Mouse (Mus musculus) heart, embryonic 15.5 days (tissue): ENCODE data around the gene Trpc4ap. TPM values are rescaled to one million over a fixed set of nuclear protein-coding genes. Genes with fewer than 3 reads are reported as not detected.
A peak's percentile ranks its signal among the peaks of the same experiment; 100 is the strongest.
"Not testable (repeated sequence)": the region's sequence is repeated elsewhere in the genome, so short reads cannot be mapped to it uniquely, and the experiment has no call there.

Experiments
- ATAC-seq: fragments of 200-750 bp; cut with Nextera tagmentation; replicated peaks from 2 replicates; pipeline ENCODE4 v1.8.0; 2017; ENCODE audit warnings: low read depth, moderate TSS enrichment; ENCODE audit not compliant: insufficient number of reproducible peaks, insufficient read depth, low FRiP score
- H3K27ac ChIP-seq: fragments of 300-500 bp; sonication (generic); 2 replicates; pipeline ENCODE4 v1.5.1; 2015; ENCODE audit warnings: mild to moderate bottlenecking, inconsistent platforms
- H3K27me3 ChIP-seq: fragments of 300-500 bp; sonication (generic); 2 replicates; pipeline ENCODE4 v1.6.1; 2015; ENCODE audit warnings: inconsistent platforms
- H3K36me3 ChIP-seq: fragments of 300-500 bp; sonication (generic); 2 replicates; pipeline ENCODE4 v1.6.1; 2015; ENCODE audit warnings: mild to moderate bottlenecking, inconsistent platforms
- H3K4me1 ChIP-seq: fragments of 300-500 bp; sonication (generic); replicated peaks from 2 replicates; pipeline ENCODE4 v1.6.1; 2015; ENCODE audit warnings: inconsistent platforms
- H3K4me2 ChIP-seq: fragments of 300-500 bp; sonication (generic); 2 replicates; pipeline ENCODE4 v1.6.1; 2015; ENCODE audit warnings: inconsistent platforms, mild to moderate bottlenecking, moderate library complexity
- H3K4me3 ChIP-seq: fragments of 300-500 bp; sonication (generic); 2 replicates; pipeline ENCODE4 v1.5.1; 2015; ENCODE audit warnings: mild to moderate bottlenecking, inconsistent platforms
- H3K9ac ChIP-seq: fragments of 300-500 bp; sonication (generic); 2 replicates; pipeline ENCODE4 v1.6.1; 2015; ENCODE audit warnings: mild to moderate bottlenecking, inconsistent platforms
- H3K9me3 ChIP-seq: fragments of 300-500 bp; sonication (generic); replicated peaks from 2 replicates; pipeline ENCODE4 v1.6.1; 2016; ENCODE audit warnings: inconsistent platforms
- WGBS: fragments of 180-500 bp; shearing (Covaris S2); methylation state at CpG from one replicate; pipeline ENCODE4 v1.1.7; 2015; ENCODE audit warnings: mixed read lengths; 5-methylcytosine and 5-hydroxymethylcytosine counted together
- polyA plus RNA-seq: library from polyadenylated mRNA; unstranded; fragments of >200 nt; fragmentation: Nextera tagmentation; extraction: Ambion mirVana; gene quantifications from 2 replicates; pipeline ENCODE4 v1.2.1, GENCODE M21; 2015

Gene Trpc4ap
- polyA plus RNA-seq, result 83.0 and 101 TPM in 2 replicates

DNA sequence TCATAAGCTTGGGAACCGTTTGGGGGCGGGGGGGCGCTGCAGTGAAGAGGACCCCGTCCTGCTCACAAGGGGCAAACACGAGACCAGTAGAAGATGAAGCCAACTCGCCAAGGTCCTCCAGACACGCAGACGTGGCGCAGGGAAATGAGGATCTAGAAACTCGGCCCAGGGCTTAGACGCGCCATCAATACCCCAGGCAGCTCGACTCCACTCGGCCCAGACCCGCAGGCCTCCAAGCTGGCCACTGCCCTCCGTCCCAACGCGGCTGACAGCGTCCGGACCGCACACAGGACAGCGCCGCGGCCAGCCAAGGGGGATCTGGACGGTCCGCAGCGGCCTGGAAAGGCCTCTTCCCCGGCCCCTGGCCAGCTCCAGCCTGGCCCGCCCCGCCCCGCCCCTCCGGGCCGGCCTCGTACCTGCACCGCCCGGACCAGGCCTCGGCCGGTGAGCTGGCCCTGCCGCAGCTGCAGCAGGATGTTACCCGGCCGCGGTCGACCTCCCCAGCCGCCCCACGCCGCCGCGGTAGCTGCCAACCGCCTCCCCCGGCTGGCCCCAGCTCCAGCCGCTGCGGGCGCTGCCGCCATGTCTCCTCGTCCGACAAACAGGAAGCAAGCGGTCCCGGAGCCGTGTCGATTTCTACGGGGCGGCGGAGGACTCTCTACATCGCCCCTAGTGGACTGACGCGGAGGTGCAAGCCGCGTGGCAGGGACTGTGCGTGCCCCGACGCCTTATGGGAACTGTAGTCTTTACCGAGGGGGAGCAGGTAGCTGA lies at the start of gene Trpc4ap:
Trpc4ap (minus strand) TSS at position 662 of the 771 bp plus-strand sequence.
- Histone ChIP-seq H3K9me3 (no peaks in the 10 kb centered on the region), H3K4me2 (peak within 1 kb of the TSS; percentile 70), H3K27me3 (no peaks in the 10 kb centered on the region), H3K27ac (peak within 1 kb of the TSS; percentile 89), H3K36me3 (no peaks in the 10 kb centered on the region), H3K4me1 (peaks cover 20% of the 10 kb centered on the region), H3K4me3 (peak within 1 kb of the TSS; percentile 89), H3K9ac (peak within 1 kb of the TSS; percentile 98)
- WGBS, result under 1% methylated on average over 65 of the region's 72 CpGs
- peak; percentile 95 for ATAC-seq

DNA sequence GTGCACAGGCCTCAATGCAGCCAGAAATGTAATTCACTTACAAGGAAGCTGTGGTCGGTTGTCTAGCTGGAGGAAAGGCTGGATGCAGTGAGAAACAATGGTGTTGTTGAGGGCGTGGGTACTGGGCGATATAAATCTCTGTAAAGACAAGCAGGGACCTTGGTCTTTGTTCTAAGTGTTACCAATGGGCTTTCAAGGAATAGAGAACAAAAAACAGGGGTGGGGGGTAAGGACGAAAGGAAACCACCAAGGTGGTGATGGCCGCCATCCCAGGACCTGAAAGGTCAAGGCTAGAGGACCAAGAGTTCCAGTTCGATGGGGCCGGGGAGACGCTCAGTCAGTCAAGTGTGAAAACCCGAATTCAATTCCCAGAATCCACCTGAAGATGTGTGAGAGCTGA lies 45.6 kb upstream of the Trpc4ap start:
- WGBS, result 63% methylated on average over 9 of the region's 9 CpGs
- H3K4me2 ChIP-seq, result no peak overlapping the region
- no peak for ATAC-seq
- no peaks in the 10 kb centered on the region for H3K36me3 ChIP-seq
- H3K27me3 ChIP-seq, result no peaks in the 10 kb centered on the region
- H3K9me3 ChIP-seq, result no peaks in the 10 kb centered on the region
- no peak overlapping the region for H3K9ac ChIP-seq
- H3K4me3 ChIP-seq, result no peak overlapping the region
- peaks cover 9% of the 10 kb centered on the region for H3K4me1 ChIP-seq
- H3K27ac ChIP-seq, result no peak overlapping the region

DNA sequence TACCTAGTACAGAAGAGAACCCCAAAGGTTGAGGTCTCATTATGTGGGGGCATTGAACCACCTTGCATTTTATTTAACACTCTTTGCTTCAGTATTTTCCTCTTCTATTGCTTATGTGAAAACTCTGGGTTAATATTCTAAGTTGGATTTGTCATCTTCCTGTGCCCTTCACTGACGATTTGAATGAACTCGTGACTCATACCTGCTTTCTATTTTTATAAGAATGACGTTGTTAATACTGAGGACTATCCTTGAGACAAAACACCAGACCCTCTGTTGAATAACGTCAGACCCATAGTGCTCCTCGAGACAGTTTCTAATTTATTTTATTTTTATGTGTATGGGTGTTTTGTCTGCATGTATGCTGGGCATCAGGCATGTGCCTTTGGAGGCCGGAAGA lies 44.8 kb upstream of the Trpc4ap start:
- H3K4me2 ChIP-seq, result no peak overlapping the region
- H3K4me3 ChIP-seq, result no peak overlapping the region
- no peak overlapping the region for H3K27ac ChIP-seq
- no peaks in the 10 kb centered on the region for H3K9me3 ChIP-seq
- H3K9ac ChIP-seq, result no peak overlapping the region
- no peaks in the 10 kb centered on the region for H3K27me3 ChIP-seq
- H3K4me1 ChIP-seq, result peaks cover under 1% of the 10 kb centered on the region; the same call in 1 of the 2 replicates
- H3K36me3 ChIP-seq, result no peaks in the 10 kb centered on the region
- no peak for ATAC-seq
- WGBS, result 42% methylated on average over 6 of the region's 6 CpGs

DNA sequence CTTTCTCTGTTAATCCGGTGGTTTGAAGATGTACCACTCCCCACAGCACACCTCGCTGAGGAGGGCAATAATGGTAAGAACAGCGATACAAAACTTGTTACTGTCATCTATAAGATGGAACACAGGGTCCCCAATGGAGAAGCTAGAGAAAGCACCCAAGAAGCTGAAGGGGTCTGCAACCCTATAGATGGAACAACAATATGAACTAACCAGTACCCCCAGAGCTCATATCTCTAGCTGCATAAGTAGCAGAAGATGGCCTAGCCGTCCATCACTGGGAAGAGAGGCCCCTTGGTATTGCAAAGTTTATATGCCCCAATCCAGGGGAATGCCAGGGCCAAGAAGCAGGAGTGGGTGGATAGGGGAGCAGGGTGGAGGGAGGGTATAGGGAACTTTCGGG lies 43.6 kb upstream of the Trpc4ap start, which contains the start of gene Gm17581:
Gm17581 (minus strand) TSS at position 101 of the 400 bp plus-strand sequence.
- ATAC-seq, H3K27ac ChIP-seq, H3K9ac ChIP-seq, H3K4me1 ChIP-seq, H3K36me3 ChIP-seq, H3K27me3 ChIP-seq, H3K4me3 ChIP-seq, H3K9me3 ChIP-seq, H3K4me2 ChIP-seq: not testable (repeated sequence)
- 77% methylated on average over 5 of the region's 5 CpGs for WGBS

DNA sequence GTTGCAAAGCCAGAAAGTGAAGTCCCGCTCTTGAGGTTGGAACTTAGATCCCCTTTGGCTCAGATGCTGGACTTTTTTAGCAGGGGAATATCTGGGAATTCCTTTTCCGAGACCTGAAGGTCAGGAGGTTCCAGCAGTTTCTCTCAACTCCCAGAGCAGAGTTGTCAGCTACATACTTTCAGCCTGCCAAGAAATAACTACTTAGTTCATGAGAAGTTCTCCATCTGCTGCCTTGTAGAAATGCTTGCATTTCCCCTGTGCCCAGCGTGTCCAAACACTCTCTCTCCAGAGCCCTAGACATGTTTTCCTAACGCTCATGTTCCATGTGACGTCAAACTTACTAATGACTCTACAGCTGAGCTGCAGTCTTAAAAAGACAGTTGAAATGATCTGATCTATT lies 42.9 kb upstream of the Trpc4ap start:
- Histone ChIP-seq H3K27me3 (no peaks in the 10 kb centered on the region), H3K36me3 (no peaks in the 10 kb centered on the region), H3K9ac (no peak overlapping the region), H3K4me2 (no peak overlapping the region), H3K27ac (no peak overlapping the region), H3K9me3 (no peaks in the 10 kb centered on the region), H3K4me3 (no peak overlapping the region), H3K4me1 (no peaks in the 10 kb centered on the region)
- ATAC-seq, result no peak
- WGBS, result 67% methylated on average over 5 of the region's 5 CpGs

DNA sequence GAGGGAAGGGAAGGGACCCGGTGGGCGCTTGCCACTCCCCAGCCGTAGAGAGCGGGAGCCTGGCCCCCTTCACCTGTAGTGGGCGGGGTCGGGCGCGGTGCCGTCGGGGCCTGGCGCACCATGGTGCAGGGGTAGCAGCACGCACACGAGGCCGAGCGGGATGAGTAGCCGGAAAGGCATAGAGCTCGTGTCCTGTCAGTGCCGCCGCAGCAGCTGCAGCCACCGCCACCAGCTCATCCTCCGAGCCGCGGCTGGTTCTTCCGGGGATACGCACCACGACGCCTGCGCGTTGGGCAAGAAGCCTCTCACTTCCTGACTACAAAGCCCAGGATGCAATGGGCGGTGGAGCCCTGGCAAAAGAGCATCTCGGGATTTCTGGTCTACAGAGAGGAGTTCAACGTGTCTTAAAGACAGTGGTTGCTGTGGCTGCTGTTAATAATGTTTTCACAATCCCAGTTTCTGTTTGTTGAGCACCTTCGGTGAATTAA lies 37.0 kb upstream of the Trpc4ap start, which contains the start of gene Edem2:
Edem2 (minus strand) TSS at position 318 of the 488 bp plus-strand sequence.
- under 1% methylated on average over 33 of the region's 33 CpGs for WGBS

DNA sequence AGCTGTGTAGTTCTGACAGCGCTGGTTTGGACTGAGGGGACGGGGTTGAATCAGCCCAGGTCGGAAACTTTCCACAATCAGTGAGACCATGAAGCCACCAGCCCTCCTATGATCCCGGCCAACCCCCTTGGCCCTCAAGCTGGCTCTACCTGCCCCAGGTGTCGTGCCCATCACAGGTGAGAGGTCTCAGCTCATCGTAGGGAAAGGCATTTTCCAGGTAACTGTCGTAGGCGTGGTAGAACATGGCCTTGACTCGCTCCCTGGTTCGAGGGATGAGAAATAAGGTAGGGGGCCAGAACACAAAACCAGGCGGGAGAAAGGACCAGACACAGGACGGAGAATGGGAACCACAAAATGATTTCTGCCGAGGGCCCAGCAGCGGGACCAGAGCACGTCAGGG lies 36.6 kb upstream of the Trpc4ap start:
- Histone ChIP-seq H3K4me1 (peaks cover 5% of the 10 kb centered on the region), H3K4me3 (peak overlapping the region; percentile 94), H3K27me3 (no peaks in the 10 kb centered on the region), H3K9ac (peak overlapping the region; percentile 80), H3K9me3 (no peaks in the 10 kb centered on the region), H3K36me3 (no peaks in the 10 kb centered on the region), H3K4me2 (peak overlapping the region; percentile 94), H3K27ac (no peak overlapping the region)
- 3% methylated on average over 15 of the region's 15 CpGs for WGBS
- 0 out of 2 replicates have a peak, but pooled peaks have one; percentile 35 for ATAC-seq

More for the DNA sequence above, 37.0 kb upstream of the Trpc4ap start, which contains the start of gene Edem2:
- Histone ChIP-seq H3K4me3 (peak within 1 kb of the TSS; percentile 94), H3K27me3 (no peaks in the 10 kb centered on the region), H3K27ac (no peak within 1 kb of the TSS), H3K9ac (peak within 1 kb of the TSS; percentile 80), H3K9me3 (no peaks in the 10 kb centered on the region), H3K4me1 (peaks cover 5% of the 10 kb centered on the region), H3K36me3 (no peaks in the 10 kb centered on the region), H3K4me2 (peak within 1 kb of the TSS; percentile 94)
- peak; percentile 87 for ATAC-seq

DNA sequence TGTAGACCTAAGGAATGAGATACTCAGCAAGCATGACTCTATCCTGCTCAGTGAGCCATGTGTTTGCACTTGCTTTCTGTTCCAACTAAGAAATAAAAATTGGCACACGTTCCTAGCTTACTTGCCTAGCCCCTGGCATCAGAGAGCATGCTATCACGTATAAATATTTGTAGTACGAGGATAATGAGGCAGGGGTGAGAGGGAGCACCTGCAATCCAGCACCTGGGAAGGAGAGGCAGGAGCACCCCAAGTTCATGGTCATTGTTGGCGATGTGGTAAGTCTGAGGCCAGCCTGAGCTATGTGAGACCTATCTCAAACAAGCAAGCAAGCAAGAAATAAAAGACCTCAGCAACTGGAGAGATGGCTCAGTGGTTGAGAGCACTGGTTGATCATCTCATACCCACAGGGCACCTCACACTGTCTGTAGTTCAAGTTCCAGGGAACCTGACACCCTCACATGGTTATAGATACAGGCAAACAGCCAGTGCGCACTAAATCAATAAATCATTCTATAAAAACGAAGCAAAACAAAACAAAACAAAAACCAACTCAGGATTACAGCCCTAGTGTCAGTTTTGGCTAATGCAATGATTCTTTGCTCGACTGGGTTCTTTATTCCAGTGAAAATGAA lies 35.7 kb upstream of the Trpc4ap start:
- no peaks in the 10 kb centered on the region for H3K27me3 ChIP-seq
- no peak overlapping the region for H3K4me2 ChIP-seq
- peaks cover 5% of the 10 kb centered on the region for H3K4me1 ChIP-seq
- H3K4me3 ChIP-seq, result no peak overlapping the region
- H3K9ac ChIP-seq, result no peak overlapping the region
- ATAC-seq, result no peak
- WGBS, result 76% methylated on average over 7 of the region's 7 CpGs
- no peaks in the 10 kb centered on the region for H3K9me3 ChIP-seq
- H3K27ac ChIP-seq, result no peak overlapping the region
- H3K36me3 ChIP-seq, result no peaks in the 10 kb centered on the region

DNA sequence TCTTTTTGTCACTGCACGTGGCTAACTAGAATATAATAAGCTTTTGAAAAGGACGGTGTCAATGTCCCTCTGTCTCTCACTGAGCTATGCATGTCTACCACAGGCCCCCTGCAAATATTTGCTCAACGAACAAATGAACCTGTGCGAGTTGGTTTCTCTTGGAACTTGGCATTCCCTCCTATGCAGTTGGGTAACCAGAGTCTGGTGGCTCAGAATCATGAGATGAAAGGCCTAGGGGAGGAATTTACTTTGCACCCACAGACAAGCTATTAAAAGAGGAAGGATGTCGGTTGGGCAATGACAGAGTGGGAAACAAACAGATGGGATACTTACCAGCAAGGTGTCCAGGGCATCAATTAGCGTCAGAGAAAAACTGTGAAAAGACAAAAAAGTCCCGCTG lies 34.1 kb upstream of the Trpc4ap start:
- Histone ChIP-seq H3K4me1 (peaks cover 5% of the 10 kb centered on the region), H3K36me3 (peaks cover 7% of the 10 kb centered on the region; the same call in 1 of the 2 replicates), H3K27ac (no peak overlapping the region), H3K4me3 (no peak overlapping the region), H3K27me3 (no peaks in the 10 kb centered on the region), H3K4me2 (no peak overlapping the region), H3K9me3 (no peaks in the 10 kb centered on the region), H3K9ac (no peak overlapping the region)
- ATAC-seq, result no peak
- WGBS, result 81% methylated on average over 7 of the region's 7 CpGs

DNA sequence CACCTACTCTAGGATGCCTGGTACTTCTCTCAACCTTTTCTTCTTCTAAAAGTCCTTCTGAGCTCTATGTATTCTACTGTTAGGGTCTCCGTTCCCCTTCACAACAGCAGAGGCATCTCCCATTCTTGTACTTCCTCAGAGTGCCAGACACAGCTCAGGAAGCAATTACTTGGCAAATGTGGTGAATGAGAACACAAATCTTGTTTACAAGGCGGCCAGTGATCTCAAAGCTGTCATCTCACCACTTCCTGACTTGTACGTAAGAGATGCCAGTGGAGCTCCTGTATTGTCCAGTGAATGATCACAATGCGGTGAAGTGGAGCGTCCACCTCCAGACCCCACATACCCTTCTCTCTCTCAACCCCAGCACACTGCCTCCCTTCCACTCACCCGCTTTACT lies 32.3 kb upstream of the Trpc4ap start:
- Histone ChIP-seq H3K27me3 (no peaks in the 10 kb centered on the region), H3K4me2 (no peak overlapping the region), H3K36me3 (peaks cover 7% of the 10 kb centered on the region; the same call in 1 of the 2 replicates), H3K9ac (no peak overlapping the region), H3K4me1 (peaks cover 5% of the 10 kb centered on the region), H3K4me3 (no peak overlapping the region), H3K9me3 (no peaks in the 10 kb centered on the region), H3K27ac (no peak overlapping the region)
- no peak for ATAC-seq
- WGBS, result 86% methylated on average over 6 of the region's 6 CpGs

DNA sequence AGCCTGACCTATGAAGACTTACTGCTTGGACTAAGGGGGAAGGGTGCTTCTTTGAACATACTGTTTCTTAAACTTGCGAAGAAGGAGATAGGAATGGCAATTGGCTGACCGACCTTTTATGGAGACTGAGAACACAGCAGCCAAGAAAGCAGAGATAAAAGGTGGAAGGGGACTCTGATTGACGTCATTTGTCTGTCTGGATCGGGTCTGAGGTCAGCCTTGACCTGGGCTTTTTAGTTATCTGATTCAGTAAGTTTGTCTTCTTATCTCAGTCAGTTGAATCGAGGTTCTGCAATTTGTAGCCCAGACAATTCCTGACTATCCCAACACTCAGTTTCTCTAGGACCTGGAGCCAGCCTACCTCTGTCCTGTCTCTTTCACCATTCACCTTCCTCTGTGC lies 31.9 kb upstream of the Trpc4ap start:
- Histone ChIP-seq H3K27ac (no peak overlapping the region), H3K9me3 (no peaks in the 10 kb centered on the region), H3K4me2 (no peak overlapping the region), H3K36me3 (peaks cover 7% of the 10 kb centered on the region; the same call in 1 of the 2 replicates), H3K27me3 (no peaks in the 10 kb centered on the region), H3K9ac (no peak overlapping the region), H3K4me1 (peaks cover 5% of the 10 kb centered on the region), H3K4me3 (no peak overlapping the region)
- WGBS, result 36% methylated on average over 5 of the region's 5 CpGs
- ATAC-seq, result no peak
